Mouse (Mus musculus) erythroblast, embryonic 14.5 days (primary cell): ENCODE results near the gene Klhl30.

ENCODE experiments used
- GATA1 ChIP-seq: IDR thresholded peaks from 2 replicates; pipeline ENCODE4 v1.6.1; 2012; ENCODE audit warnings: low read length, inconsistent platforms, mixed read lengths
- TAL1 ChIP-seq: IDR thresholded peaks from 3 replicates; pipeline ENCODE4 v1.6.1; 2012; ENCODE audit warnings: low read length, inconsistent platforms, mixed read lengths

DNA sequence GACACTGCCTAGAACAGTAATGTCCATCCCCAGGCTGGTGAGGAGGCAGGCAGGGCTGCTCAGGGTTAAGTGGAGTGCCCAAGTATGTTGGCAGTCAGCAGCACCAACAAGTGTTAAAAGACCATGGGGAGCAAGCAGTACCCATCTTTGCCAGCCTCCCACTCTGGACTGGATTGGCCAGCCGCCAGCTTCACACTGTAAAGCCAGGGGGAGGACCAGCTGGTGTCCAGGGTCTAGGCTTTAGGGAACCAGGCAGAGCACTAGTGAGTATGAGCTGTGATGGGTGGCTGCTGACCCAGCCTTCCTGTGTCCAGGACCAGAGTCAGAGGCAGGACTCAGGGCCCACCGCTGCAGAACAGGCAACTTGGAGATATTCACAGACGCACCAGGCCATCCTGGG lies 6.8 kb upstream of the Klhl30 start:
- TF ChIP-seq TAL1 (no peak), GATA1 (no peak)
